Mouse (Mus musculus) lung, postnatal 0 days (tissue): Measurements from ENCODE around the gene Tex19.2.

Source experiments
- CTCF ChIP-seq: IDR thresholded peaks from 2 replicates; pipeline ENCODE4 v1.5.1; 2016; ENCODE audit warnings: antibody characterized with exemption, mild to moderate bottlenecking
- EP300 ChIP-seq: IDR thresholded peaks from 2 replicates; pipeline ENCODE4 v1.6.1; 2016; ENCODE audit warnings: antibody characterized with exemption, mild to moderate bottlenecking, control low read depth

DNA sequence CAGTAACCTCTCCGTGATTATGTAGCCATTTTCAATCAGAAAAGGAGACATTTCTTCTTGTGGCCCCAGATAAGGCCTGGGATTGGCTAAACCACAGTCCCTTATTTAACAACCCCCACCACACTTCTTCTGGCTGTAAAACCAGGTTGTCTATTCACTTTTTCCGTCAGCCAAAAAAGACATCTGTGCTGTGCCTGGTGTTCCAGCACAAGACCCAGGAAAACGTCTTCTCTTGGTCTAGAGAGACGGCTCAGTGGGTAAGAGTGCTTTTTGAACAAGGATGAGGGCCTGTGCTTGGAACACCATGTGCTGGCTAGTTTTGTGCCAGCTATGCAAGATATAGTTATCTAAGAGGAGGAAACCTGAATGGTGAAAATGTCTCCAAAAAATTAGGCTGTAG lies 5.0 kb upstream of the Tex19.2 start:
- TF ChIP-seq CTCF (no peak), EP300 (no peak)
